Comparison of ENCODE assay signal across 18 mouse cellular contexts in the genomic region with DNA sequence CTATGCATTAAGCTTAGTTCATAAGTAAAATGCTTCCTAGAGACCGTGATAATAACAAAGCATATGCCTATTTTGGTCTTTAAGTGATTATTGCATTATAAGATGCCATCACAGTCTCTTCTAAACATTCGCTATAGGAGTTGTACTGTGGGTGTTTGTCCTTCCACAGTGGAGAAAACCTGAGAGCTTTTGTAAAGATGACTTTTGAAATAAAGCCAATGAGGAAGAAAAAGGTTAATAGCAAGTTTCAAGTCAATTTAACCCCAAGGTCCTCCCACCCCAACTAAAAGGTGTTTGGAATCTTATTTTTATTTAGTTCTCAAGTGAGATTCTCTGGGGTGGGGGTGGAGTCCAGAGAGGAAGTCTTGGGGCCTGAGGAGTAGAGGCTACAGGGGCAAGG. TPM values are rescaled to one million over a fixed set of nuclear protein-coding genes. Genes with fewer than 3 reads are reported as not detected.
DNase-seq lines count a peak whose midpoint lies in the region; ATAC-seq and TF ChIP-seq lines count a peak whose summit lies in the region.
"Had no signal": no experiment of that assay in that cellular context is flagged by ENCODE, and none has a peak within 500 bp of the region (broad histone marks: within the 10 kb centered on the region; RNA-seq: fewer than 3 reads in every experiment).

No protein-coding gene starts in this region.

- TF ChIP-seq POLR2A in kidney, adult 2 months (IDR thresholded peaks at IDR 0.05; ENCODE audit: low read depth, low read length): no peak

- no peak for TF ChIP-seq EP300 in lung, postnatal 0 days (IDR thresholded peaks at IDR 0.05)

- H3K9ac ChIP-seq in lung, postnatal 0 days (replicated peaks; ENCODE audit: low read depth): no peak overlapping the region
- H3K9ac ChIP-seq: embryonic facial prominence, embryonic 15.5 days; limb, embryonic 15.5 days had no signal

- no peaks in the 10 kb centered on the region for H3K36me3 ChIP-seq in kidney, adult 2 months (ENCODE audit: control insufficient read depth, insufficient read depth, low read length)
- H3K36me3 ChIP-seq in lung, postnatal 0 days (ENCODE audit: insufficient read depth, low read length): no peaks in the 10 kb centered on the region
- H3K36me3 ChIP-seq in limb, embryonic 10.5 days: no peaks in the 10 kb centered on the region
- H3K36me3 ChIP-seq: embryonic facial prominence, embryonic 15.5 days; heart, embryonic 10.5 days; limb, embryonic 15.5 days had no signal

- no peak overlapping the region; the same call in 1 of the 2 replicates for H3K4me2 ChIP-seq in lung, postnatal 0 days (replicated peaks; ENCODE audit: low read depth, low read length)
- H3K4me2 ChIP-seq: embryonic facial prominence, embryonic 15.5 days; limb, embryonic 15.5 days had no signal

- peaks cover 14% of the 10 kb centered on the region; the same call in 1 of the 2 replicates for H3K4me1 ChIP-seq in kidney, adult 2 months (ENCODE audit: control insufficient read depth, insufficient read depth, low read length)
- peaks cover 11% of the 10 kb centered on the region; the same call in 1 of the 2 replicates for H3K4me1 ChIP-seq in lung, postnatal 0 days (ENCODE audit: insufficient read depth, low read depth, low read length)
- H3K4me1 ChIP-seq in limb, embryonic 10.5 days: peaks cover 99% of the 10 kb centered on the region

- DNase-seq in kidney, adult 2 months: no peak
- DNase-seq in kidney, postnatal 36 days: no peak
- no peak for DNase-seq in lung, postnatal 0 days (ENCODE audit: low spot score)
- no peak for DNase-seq in lung, adult 18-20 months
- no peak for DNase-seq in limb, embryonic 10.5 days (ENCODE audit: low spot score)
- no peak for DNase-seq in layer of hippocampus, adult 8-10 months (ENCODE audit: low spot score in 2 of 2)
- DNase-seq in right cerebral cortex, postnatal 4 days: no peak
- DNase-seq in cerebellum, postnatal 10 days: no peak
- DNase-seq: cerebellum, adult 11-12 months; gastrocnemius, postnatal 14 days; heart, postnatal 36 days; lung, postnatal 4 days; midbrain, embryonic 14.5 days had no signal

- no peak overlapping the region for H3K4me3 ChIP-seq in kidney, adult 2 months (ENCODE audit: insufficient read depth, low read depth, low read length)
- no peak overlapping the region for H3K4me3 ChIP-seq in lung, postnatal 0 days (ENCODE audit: low read depth, low read length)
- H3K4me3 ChIP-seq in limb, embryonic 10.5 days: peak overlapping the region; percentile 55; the same call in 1 of the 2 replicates
- H3K4me3 ChIP-seq: embryonic facial prominence, embryonic 15.5 days; limb, embryonic 15.5 days had no signal

- H3K27me3 ChIP-seq in kidney, adult 2 months (replicated peaks; ENCODE audit: control insufficient read depth, insufficient read depth, low read length): no peaks in the 10 kb centered on the region
- peaks cover 19% of the 10 kb centered on the region; the same call in 1 of the 2 replicates for H3K27me3 ChIP-seq in lung, postnatal 0 days (replicated peaks; ENCODE audit: insufficient read depth, low read length)
- H3K27me3 ChIP-seq in limb, embryonic 10.5 days (ENCODE audit: low read depth, poor library complexity, severe bottlenecking): peaks cover 99% of the 10 kb centered on the region

- no peak for ATAC-seq in lung, postnatal 0 days
- ATAC-seq: forebrain, embryonic 16.5 days had no signal

- H3K27ac ChIP-seq in kidney, adult 2 months (ENCODE audit: insufficient read depth, low read depth, low read length): peak overlapping the region; percentile 95
- 0 out of 2 replicates have a peak overlapping the region, but pooled peaks have one; percentile 91 for H3K27ac ChIP-seq in lung, postnatal 0 days (ENCODE audit: low read length)
- peak overlapping the region; percentile 88; the same call in 1 of the 2 replicates for H3K27ac ChIP-seq in limb, embryonic 10.5 days
- H3K27ac ChIP-seq: embryonic facial prominence, embryonic 15.5 days; limb, embryonic 15.5 days had no signal

- WGBS in kidney, adult 2 months: 50% methylated on average over 2 of the region's 2 CpGs
- WGBS in lung, postnatal 0 days: 52% methylated on average over 2 of the region's 2 CpGs
- WGBS in limb, embryonic 10.5 days: 27% methylated on average over 2 of the region's 2 CpGs

- no peak for TF ChIP-seq CTCF in kidney, adult 2 months (conservative IDR thresholded peaks at IDR 0.05; ENCODE audit: insufficient read depth, insufficient read length, low read depth, low read length)
- no peak for TF ChIP-seq CTCF in lung, postnatal 0 days (IDR thresholded peaks at IDR 0.05)

- H3K9me3 ChIP-seq in lung, postnatal 0 days (ENCODE audit: low read length): no peaks in the 10 kb centered on the region
- no peaks in the 10 kb centered on the region for H3K9me3 ChIP-seq in limb, embryonic 10.5 days (replicated peaks)
- H3K9me3 ChIP-seq: embryonic facial prominence, embryonic 15.5 days; heart, embryonic 10.5 days; limb, embryonic 15.5 days had no signal

RNA-seq across cellular contexts. Expression of gene Hoxb4, which starts 4.9 kb away (rescaled TPM):
- polyA plus RNA-seq in kidney, adult 2 months (2012; rRNA removed): 12.6 and 14.6 TPM in 2 replicates
- polyA plus RNA-seq in lung, postnatal 0 days (2015; fragmentation: Nextera tagmentation; extraction: Ambion mirVana): 2.6 and 3.0 TPM in 2 replicates
- polyA plus RNA-seq in limb, embryonic 10.5 days (2016; fragmentation: Nextera tagmentation; extraction: Ambion mirVana): 0.89 and 1.2 TPM in 2 replicates
- total RNA-seq in layer of hippocampus, adult 8-10 months (2022): under 1 TPM in 1 of 4 experiments, not detected in 3; 0.13 TPM
- polyA plus RNA-seq: forebrain, embryonic 16.5 days; midbrain, embryonic 14.5 days had no signal

RNA-seq across cellular contexts. Expression of gene Hoxb3, which starts 10.0 kb away (rescaled TPM):
- polyA plus RNA-seq in kidney, adult 2 months (2012; rRNA removed): 10.1 and 14.1 TPM in 2 replicates
- 1.5 and 2.2 TPM in 2 replicates for polyA plus RNA-seq in lung, postnatal 0 days (2015; fragmentation: Nextera tagmentation; extraction: Ambion mirVana)
- polyA plus RNA-seq in limb, embryonic 10.5 days (2016; fragmentation: Nextera tagmentation; extraction: Ambion mirVana): 0.76 and 1.0 TPM in 2 replicates
- total RNA-seq in layer of hippocampus, adult 8-10 months (2022): not detected
- polyA plus RNA-seq: forebrain, embryonic 16.5 days; midbrain, embryonic 14.5 days had no signal

RNA-seq across cellular contexts. Expression of gene Hoxb5, which starts 10.0 kb away (rescaled TPM):
- 7.7 and 8.4 TPM in 2 replicates for polyA plus RNA-seq in kidney, adult 2 months (2012; rRNA removed)
- 16.8 and 17.3 TPM in 2 replicates for polyA plus RNA-seq in lung, postnatal 0 days (2015; fragmentation: Nextera tagmentation; extraction: Ambion mirVana)
- 5.5 and 5.9 TPM in 2 replicates for polyA plus RNA-seq in limb, embryonic 10.5 days (2016; fragmentation: Nextera tagmentation; extraction: Ambion mirVana)
- not detected for total RNA-seq in layer of hippocampus, adult 8-10 months (2022)
- total RNA-seq: neutrophil, adult 5-6 weeks had no signal
- polyA plus RNA-seq: embryonic facial prominence, embryonic 15.5 days; forebrain, embryonic 16.5 days; midbrain, embryonic 14.5 days had no signal

RNA-seq across cellular contexts. Expression of gene Hoxb6, which starts 20.9 kb away (rescaled TPM):
- polyA plus RNA-seq in kidney, adult 2 months (2012; rRNA removed): 62.7 and 67.9 TPM in 2 replicates
- polyA plus RNA-seq in lung, postnatal 0 days (2015; fragmentation: Nextera tagmentation; extraction: Ambion mirVana): 7.3 and 7.4 TPM in 2 replicates
- 6.1 and 7.9 TPM in 2 replicates for polyA plus RNA-seq in limb, embryonic 10.5 days (2016; fragmentation: Nextera tagmentation; extraction: Ambion mirVana)
- not detected for total RNA-seq in layer of hippocampus, adult 8-10 months (2022)
- total RNA-seq: heart, postnatal 36 days; neutrophil, adult 5-6 weeks had no signal
- polyA plus RNA-seq: embryonic facial prominence, embryonic 15.5 days; forebrain, embryonic 16.5 days; midbrain, embryonic 14.5 days had no signal

RNA-seq across cellular contexts. Expression of gene Hoxb7, which starts 26.7 kb away (rescaled TPM):
- polyA plus RNA-seq in kidney, adult 2 months (2012; rRNA removed): 15.5 and 16.5 TPM in 2 replicates
- 1.3 and 1.9 TPM in 2 replicates for polyA plus RNA-seq in lung, postnatal 0 days (2015; fragmentation: Nextera tagmentation; extraction: Ambion mirVana)
- polyA plus RNA-seq in limb, embryonic 10.5 days (2016; fragmentation: Nextera tagmentation; extraction: Ambion mirVana): 7.1 and 10.2 TPM in 2 replicates
- not detected for total RNA-seq in layer of hippocampus, adult 8-10 months (2022)
- total RNA-seq: heart, postnatal 36 days; neutrophil, adult 5-6 weeks had no signal
- polyA plus RNA-seq: embryonic facial prominence, embryonic 15.5 days; forebrain, embryonic 16.5 days; midbrain, embryonic 14.5 days had no signal
